Mouse (Mus musculus) cerebellum, adult 9-11 months (tissue): Measurements from ENCODE around the gene Spata18.

Experiments
- DNase-seq: peaks from one replicate; pipeline ENCODE4 v3.0.0; 2022

Gene Spata18

GRCm38 (mm10) chr5:73667877-73668276, 16.7 kb downstream of the Spata18 start:
- DNase-seq = no peak

GRCm38 (mm10) chr5:73669386-73669785, 18.2 kb downstream of the Spata18 start:
- no peak for DNase-seq

- DNase-seq = no peak
Observed at GRCm38 (mm10) chr5:73675604-73676003, 24.4 kb downstream of the Spata18 start.

- DNase-seq = no peak
Observed at GRCm38 (mm10) chr5:73676626-73677025, 25.4 kb downstream of the Spata18 start.

GRCm38 (mm10) chr5:73683221-73683620, 32.0 kb downstream of the Spata18 start:
- DNase-seq = no peak

GRCm38 (mm10) chr5:73683706-73684409, 32.7 kb downstream of the Spata18 start:
- DNase-seq = no peak

GRCm38 (mm10) chr5:73686149-73686548, 35.0 kb downstream of the Spata18 start:
- DNase-seq = no peak

GRCm38 (mm10) chr5:73688576-73688975, 37.4 kb downstream of the Spata18 start:
- no peak for DNase-seq

- DNase-seq = no peak
Observed at GRCm38 (mm10) chr5:73690146-73690545, 39.0 kb downstream of the Spata18 start.

- DNase-seq = no peak
Observed at GRCm38 (mm10) chr5:73691723-73692520, 40.7 kb downstream of the Spata18 start.

- DNase-seq = no peak
Observed at GRCm38 (mm10) chr5:73693778-73694177, 42.6 kb downstream of the Spata18 start.

- DNase-seq = no peak
Observed at GRCm38 (mm10) chr5:73694254-73695015, 43.3 kb downstream of the Spata18 start.

GRCm38 (mm10) chr5:73697700-73698099, 46.5 kb downstream of the Spata18 start:
- DNase-seq = no peak

- no peak for DNase-seq
Observed at GRCm38 (mm10) chr5:73701063-73701890, 50.1 kb downstream of the Spata18 start.

GRCm38 (mm10) chr5:73701946-73702710, 50.9 kb downstream of the Spata18 start:
- no peak for DNase-seq

GRCm38 (mm10) chr5:73703096-73703495, 51.9 kb downstream of the Spata18 start:
- no peak for DNase-seq

GRCm38 (mm10) chr5:73704263-73704662, 53.1 kb downstream of the Spata18 start:
- no peak for DNase-seq

- no peak for DNase-seq
Observed at GRCm38 (mm10) chr5:73704757-73705156, 53.6 kb downstream of the Spata18 start.

- no peak for DNase-seq
Observed at GRCm38 (mm10) chr5:73705290-73705689, 54.1 kb downstream of the Spata18 start.

GRCm38 (mm10) chr5:73712852-73713251, 61.7 kb downstream of the Spata18 start:
- DNase-seq = no peak

- no peak for DNase-seq
Observed at GRCm38 (mm10) chr5:73716941-73717340, 65.8 kb downstream of the Spata18 start.
